Mouse (Mus musculus) liver, embryonic 14.5 days (tissue): Measurements from ENCODE around the gene Cplx2. TPM values are rescaled to one million over a fixed set of nuclear protein-coding genes. Genes with fewer than 3 reads are reported as not detected.

Source experiments
- ATAC-seq: fragments of 200-750 bp; cut with Nextera tagmentation; 2 replicates; pipeline ENCODE4 v1.8.0; 2017; ENCODE audit warnings: moderate number of reproducible peaks, mild to moderate bottlenecking, moderate library complexity; ENCODE audit not compliant: insufficient read depth
- DNase-seq, 3 experiments: peaks; one replicate each; pipeline ENCODE4 v3.0.0-alpha.2; 2012 to 2013; ENCODE audit warnings: low read depth in 3 of 3, low spot score in 3 of 3
- H3K27ac ChIP-seq: fragments of 300-500 bp; sonication (generic); 2 replicates; pipeline ENCODE4 v1.5.1; 2014; ENCODE audit warnings: moderate library complexity, mild to moderate bottlenecking, control low read depth, inconsistent platforms
- H3K27me3 ChIP-seq: fragments of 300-500 bp; sonication (generic); 2 replicates; pipeline ENCODE4 v1.6.1; 2014; ENCODE audit warnings: mild to moderate bottlenecking, low read length, moderate library complexity; ENCODE audit not compliant: control insufficient read depth, insufficient read depth
- H3K36me3 ChIP-seq: fragments of 300-500 bp; sonication (generic); replicated peaks from 2 replicates; pipeline ENCODE4 v1.6.1; 2014; ENCODE audit warnings: low read depth; ENCODE audit not compliant: control insufficient read depth, insufficient read depth
- H3K4me1 ChIP-seq, 2 experiments: fragments of 200-500 bp in 1 of 2; fragments of 300-500 bp in 1 of 2; sonication (generic) in 1 of 2; replicated peaks; 2 replicates each; pipeline ENCODE4 v1.6.1; 2012 to 2014; ENCODE audit warnings: antibody characterized with exemption in 1 of 2, inconsistent platforms in 1 of 2, low read length in 1 of 2; ENCODE audit not compliant: control insufficient read depth in 2 of 2, insufficient read depth in 2 of 2
- H3K4me2 ChIP-seq: fragments of 300-500 bp; sonication (generic); 2 replicates; pipeline ENCODE4 v1.6.1; 2014; ENCODE audit warnings: low read depth, mild to moderate bottlenecking, control low read depth, moderate library complexity
- H3K4me3 ChIP-seq, 2 experiments: fragments of 200-500 bp in 1 of 2; fragments of 300-500 bp in 1 of 2; sonication (generic) in 1 of 2; 2 replicates each; pipeline ENCODE4 v1.5.1; 2012 to 2014; ENCODE audit warnings: low read depth in 2 of 2, low read length in 2 of 2, mild to moderate bottlenecking in 2 of 2, control low read depth in 1 of 2, inconsistent platforms in 1 of 2, moderate library complexity in 1 of 2; ENCODE audit not compliant: insufficient read depth in 1 of 2
- H3K9ac ChIP-seq: fragments of 300-500 bp; sonication (generic); replicated peaks from 2 replicates; pipeline ENCODE4 v1.6.1; 2014; ENCODE audit warnings: mild to moderate bottlenecking, control low read depth, moderate library complexity
- H3K9me3 ChIP-seq: fragments of 300-500 bp; sonication (generic); 2 replicates; pipeline ENCODE4 v1.6.1; 2016; ENCODE audit warnings: low read length, mixed read lengths; ENCODE audit not compliant: control insufficient read depth
- CTCF ChIP-seq: IDR thresholded peaks from 2 replicates; pipeline ENCODE4 v1.5.1; 2016; ENCODE audit warnings: antibody characterized with exemption, low read depth, control low read depth
- EP300 ChIP-seq: IDR thresholded peaks from 2 replicates; pipeline ENCODE4 v1.6.1; 2016; ENCODE audit warnings: antibody characterized with exemption, low read depth
- WGBS: fragments of 180-500 bp; shearing (Covaris S2); extraction: QIAGEN DNeasy Blood & Tissue Kit; methylation state at CpG from one replicate; pipeline ENCODE4 v1.1.7; 2014; ENCODE audit not compliant: insufficient replicate concordance; 5-methylcytosine and 5-hydroxymethylcytosine counted together
- polyA plus RNA-seq, 2 experiments: library from polyadenylated mRNA; depleted of rRNA in 1 of 2; stranded (reverse) in 1 of 2; unstranded in 1 of 2; fragments of >200 nt; fragmentation: Nextera tagmentation in 1 of 2; extraction: Ambion mirVana in 1 of 2; gene quantifications; 2 replicates each; pipeline versions ENCODE4 v1.2.1 to v1.2.3; 2012 to 2014

The Cplx2 gene
- polyA plus RNA-seq, 2 experiments = 0.24 to 0.49 TPM

DNA sequence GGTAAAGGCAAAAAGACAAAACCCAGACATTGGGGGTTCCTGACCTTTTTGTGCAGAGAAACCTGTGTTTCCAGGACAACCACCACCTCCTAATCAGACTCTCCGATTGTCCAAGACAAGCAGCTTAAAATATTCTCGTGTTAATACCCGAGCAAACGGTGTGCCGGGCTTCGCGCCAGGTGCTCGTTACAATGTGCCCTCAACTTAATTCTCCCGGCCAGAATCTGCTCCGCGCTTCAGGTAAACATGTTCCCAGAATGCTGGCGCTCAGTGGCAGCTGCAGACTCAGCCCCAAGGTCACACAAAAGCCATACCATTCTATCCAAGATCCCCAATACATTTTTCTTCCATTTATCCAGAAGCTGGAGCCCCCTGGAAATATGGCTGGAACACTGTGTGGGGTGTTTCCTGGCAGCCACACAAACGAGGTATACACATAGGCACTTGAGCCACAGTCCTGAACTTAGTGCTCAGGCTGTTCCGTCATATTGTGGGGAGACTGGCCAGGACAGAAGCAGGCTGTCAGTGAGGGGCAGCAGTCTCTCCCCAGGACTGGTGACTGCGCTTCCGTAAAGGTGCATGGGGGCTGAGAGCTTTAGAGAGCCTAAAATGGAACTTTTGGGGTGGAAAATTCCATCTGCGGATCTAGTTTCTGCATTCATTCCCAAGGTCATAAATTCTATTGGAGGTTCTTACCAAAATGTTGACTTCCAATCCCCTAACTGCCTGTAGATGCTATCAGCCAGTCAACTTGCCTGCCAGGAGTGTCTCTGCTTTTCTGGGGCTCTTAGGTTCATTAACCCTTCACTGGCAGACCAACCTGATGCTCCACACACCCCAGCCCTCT is 32.3 kb downstream of the Cplx2 start:
- Histone ChIP-seq H3K9me3 (no peaks in the 10 kb centered on the region), H3K9ac (no peak overlapping the region), H3K4me2 (no peak overlapping the region), H3K27me3 (no peaks in the 10 kb centered on the region), H3K27ac (no peak overlapping the region), H3K36me3 (no peaks in the 10 kb centered on the region), H3K4me1 (0 out of 4 replicates have a peak, but pooled peaks cover 0 to 2% of the 10 kb centered on the region in 2 experiments), H3K4me3 (no peak overlapping the region)
- TF ChIP-seq EP300 = no peak
- no peak for TF ChIP-seq CTCF
- ATAC-seq (no peak), DNase-seq (no peak)
- 61% methylated on average over 17 of the region's 17 CpGs for WGBS

DNA sequence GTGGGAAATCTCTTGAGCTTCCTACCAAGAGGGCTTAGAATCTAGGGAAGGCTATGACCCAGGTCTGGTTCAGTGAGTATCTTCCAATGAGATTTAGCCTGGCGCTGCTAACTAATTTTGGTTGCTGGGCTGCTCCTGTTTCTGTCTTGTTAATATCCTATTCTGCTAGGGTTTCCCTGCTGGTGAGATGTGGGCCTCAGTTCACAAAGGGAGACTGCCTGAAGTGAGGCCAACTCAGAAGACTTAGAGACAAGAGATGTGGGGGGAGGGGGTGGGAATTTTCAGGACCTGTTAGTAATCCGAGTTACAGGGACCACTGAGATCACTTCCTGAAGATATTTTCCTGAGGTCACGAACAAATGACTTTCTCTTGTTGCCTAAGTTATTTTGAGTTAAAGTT is 33.1 kb downstream of the Cplx2 start:
- TF ChIP-seq EP300 (no peak), CTCF (no peak)
- no peak overlapping the region for H3K4me2 ChIP-seq
- no peak overlapping the region for H3K9ac ChIP-seq
- H3K4me3 ChIP-seq = no peak overlapping the region
- ATAC-seq = no peak
- no peak overlapping the region for H3K27ac ChIP-seq
- no peak for DNase-seq
- H3K36me3 ChIP-seq = no peaks in the 10 kb centered on the region
- H3K9me3 ChIP-seq = no peaks in the 10 kb centered on the region
- H3K4me1 ChIP-seq = 0 out of 4 replicates have a peak, but pooled peaks cover 0 to 2% of the 10 kb centered on the region in 2 experiments
- H3K27me3 ChIP-seq = no peaks in the 10 kb centered on the region
- 51% methylated on average over 3 of the region's 3 CpGs for WGBS

DNA sequence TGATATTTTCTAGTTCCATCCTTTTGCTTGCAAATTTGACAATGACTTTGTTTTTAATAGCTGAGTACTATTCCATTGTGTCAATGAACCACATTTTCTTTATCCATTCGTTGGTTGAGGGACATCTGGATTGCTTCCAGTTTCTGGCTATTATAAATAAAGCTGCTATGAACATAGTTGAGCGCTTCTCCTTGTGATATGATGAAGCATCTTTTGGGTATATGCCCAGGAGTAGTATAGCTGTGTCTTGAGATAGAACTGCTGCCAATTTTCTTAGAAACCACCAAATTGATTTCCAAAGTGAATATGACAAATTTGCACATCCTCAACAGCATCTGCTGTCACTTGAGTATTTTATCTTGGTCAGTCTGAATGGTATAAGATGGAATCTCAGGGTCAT is 34.7 kb downstream of the Cplx2 start:
- WGBS = 46% methylated on average over 2 of the region's 2 CpGs
- TF ChIP-seq CTCF = no peak
- TF ChIP-seq EP300 = no peak
- Histone ChIP-seq H3K4me2 (no peak overlapping the region), H3K27me3 (no peaks in the 10 kb centered on the region), H3K27ac (no peak overlapping the region), H3K9me3 (no peaks in the 10 kb centered on the region), H3K36me3 (no peaks in the 10 kb centered on the region), H3K4me3 (no peak overlapping the region), H3K9ac (no peak overlapping the region), H3K4me1 (0 out of 4 replicates have a peak, but pooled peaks cover 0 to 2% of the 10 kb centered on the region in 2 experiments)
- no peak for DNase-seq
- no peak for ATAC-seq

DNA sequence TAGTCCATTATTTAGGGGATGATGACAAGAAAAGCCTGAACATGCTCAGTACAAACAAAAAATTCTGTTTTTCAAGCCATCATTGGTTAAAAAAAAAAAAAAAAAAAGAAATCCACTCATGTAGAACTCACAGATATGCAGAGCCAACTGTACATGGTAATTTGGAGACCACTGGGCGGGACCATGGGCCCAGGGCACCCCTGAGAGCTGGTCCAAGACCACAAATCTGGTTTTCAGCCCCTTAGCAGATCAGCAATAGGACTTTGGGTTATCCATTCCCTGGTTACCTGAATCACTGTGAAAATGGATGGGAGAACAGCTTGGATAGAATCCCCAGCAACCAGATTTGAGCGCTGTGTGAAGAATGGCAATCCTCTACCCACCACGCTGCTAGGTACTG is 40.5 kb downstream of the Cplx2 start:
- H3K27me3 ChIP-seq = no peaks in the 10 kb centered on the region
- WGBS = 64% methylated on average over 3 of the region's 3 CpGs
- no peaks in the 10 kb centered on the region for H3K9me3 ChIP-seq
- H3K4me3 ChIP-seq = no peak overlapping the region
- DNase-seq = no peak
- no peak overlapping the region for H3K9ac ChIP-seq
- ATAC-seq = no peak
- H3K4me2 ChIP-seq = no peak overlapping the region
- H3K36me3 ChIP-seq = no peaks in the 10 kb centered on the region
- 0 out of 4 replicates have a peak, but pooled peaks cover 0 to 2% of the 10 kb centered on the region in 2 experiments for H3K4me1 ChIP-seq
- H3K27ac ChIP-seq = no peak overlapping the region
- TF ChIP-seq EP300 (no peak), CTCF (no peak)

DNA sequence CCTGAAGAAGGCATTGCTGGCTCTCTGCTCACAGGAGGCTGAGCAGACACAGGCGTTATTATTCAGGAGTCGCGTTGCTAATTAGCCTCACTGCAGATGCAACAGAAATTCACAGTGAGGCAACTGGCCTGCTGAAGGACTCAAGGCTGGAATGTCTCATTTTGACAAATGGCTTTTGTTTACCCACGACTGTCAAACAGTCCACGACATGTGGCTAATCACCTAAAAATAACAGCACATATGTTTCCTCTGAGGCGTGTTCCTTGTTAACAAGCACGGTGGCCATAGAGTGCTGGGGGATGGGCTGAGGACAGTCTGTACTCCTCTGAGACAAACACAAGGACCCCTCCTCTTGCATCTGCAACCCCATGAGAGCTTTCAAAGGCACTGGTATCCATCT is 41.1 kb downstream of the Cplx2 start:
- Histone ChIP-seq H3K9me3 (no peaks in the 10 kb centered on the region), H3K36me3 (no peaks in the 10 kb centered on the region), H3K4me2 (no peak overlapping the region), H3K27me3 (no peaks in the 10 kb centered on the region), H3K27ac (no peak overlapping the region), H3K4me1 (0 out of 4 replicates have a peak, but pooled peaks cover 0 to 2% of the 10 kb centered on the region in 2 experiments), H3K4me3 (no peak overlapping the region), H3K9ac (no peak overlapping the region)
- no peak for TF ChIP-seq CTCF
- TF ChIP-seq EP300 = no peak
- ATAC-seq (no peak), DNase-seq (no peak)
- 16% methylated on average over 7 of the region's 7 CpGs for WGBS
